Mouse (Mus musculus): ENCODE data around the gene Dpagt1. TPM values are rescaled to one million over a fixed set of nuclear protein-coding genes. Genes with fewer than 3 reads are reported as not detected.
A peak's percentile ranks its signal among the peaks of the same experiment; 100 is the strongest.
"Not testable (repeated sequence)": the region's sequence is repeated elsewhere in the genome, so short reads cannot be mapped to it uniquely, and the experiment has no call there.

Dpagt1 gene
- polyA plus RNA-seq, 1 experiment from 2014 or later = 27.8 TPM

DNA sequence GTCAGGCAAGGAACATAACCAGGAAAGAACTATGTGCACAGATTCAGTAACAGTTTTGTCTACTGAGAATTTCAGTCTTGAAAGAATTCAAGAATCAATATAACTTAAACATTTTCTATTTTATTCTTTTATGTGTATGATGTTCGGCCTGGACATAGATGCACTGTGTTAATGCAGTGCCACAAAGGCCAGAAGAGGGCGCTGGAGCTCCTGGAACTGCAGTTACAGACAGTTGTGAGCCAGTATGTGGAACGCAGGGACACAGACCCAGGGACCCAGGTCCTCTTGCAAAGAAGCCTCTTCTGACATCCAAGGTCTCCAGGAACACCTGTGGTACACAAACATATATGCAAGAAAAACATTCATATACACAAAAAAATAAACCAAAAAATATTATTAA is 38.7 kb downstream of the Dpagt1 start:
- Histone ChIP-seq H3K4me3 (ENCODE audit: low read depth, low read length) (no peak overlapping the region), H3K4me1 (replicated peaks; ENCODE audit: control insufficient read depth, insufficient read depth) (no peaks in the 10 kb centered on the region), H3K9me3 (ENCODE audit: control insufficient read depth, low read length) (no peaks in the 10 kb centered on the region), H3K27me3 (ENCODE audit: control insufficient read depth, insufficient read depth, low read length) (no peaks in the 10 kb centered on the region), H3K27ac (replicated peaks) (no peak overlapping the region), H3K9ac (ENCODE audit: low read length) (no peak overlapping the region), H3K4me2 (replicated peaks; ENCODE audit: low read depth) (no peak overlapping the region), H3K36me3 (ENCODE audit: control insufficient read depth, insufficient read depth, low read length) (no peaks in the 10 kb centered on the region)
- TF ChIP-seq EP300 (optimal IDR thresholded peaks at IDR 0.05) = no peak
- peak; percentile 57 for TF ChIP-seq CTCF (IDR thresholded peaks at IDR 0.05; ENCODE audit: low read depth)
- ATAC-seq (ENCODE audit: low FRiP score, low TSS enrichment) (no peak), DNase-seq (ENCODE audit: low spot score) (no peak)
- WGBS = 55% methylated on average over 3 of the region's 3 CpGs

DNA sequence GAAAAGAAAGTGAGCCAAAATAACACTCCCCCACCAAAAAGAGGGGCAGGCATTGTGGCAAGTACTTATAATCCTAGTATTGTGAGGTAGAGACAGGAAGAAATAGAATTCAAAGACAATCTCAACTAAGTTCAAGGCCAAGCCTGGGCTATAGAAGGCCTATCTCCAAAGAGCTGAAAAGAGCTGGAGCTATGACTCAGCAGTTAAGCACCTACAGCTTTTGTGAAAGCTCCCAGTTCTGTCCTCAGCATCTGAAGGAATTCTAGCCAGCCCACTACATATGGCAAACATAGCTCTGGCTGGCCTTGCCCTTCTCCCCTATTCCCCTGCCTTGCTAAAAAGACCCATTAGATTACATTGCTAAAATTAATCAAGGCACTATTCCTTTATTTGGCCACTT is 47.6 kb downstream of the Dpagt1 start:
- TF ChIP-seq EP300 (optimal IDR thresholded peaks at IDR 0.05) (no peak), CTCF (IDR thresholded peaks at IDR 0.05; ENCODE audit: low read depth) (no peak)
- DNase-seq (ENCODE audit: low spot score) = no peak
- no peak overlapping the region for H3K27ac ChIP-seq (replicated peaks)
- H3K4me3 ChIP-seq (ENCODE audit: low read depth, low read length) = no peak overlapping the region
- no peaks in the 10 kb centered on the region for H3K27me3 ChIP-seq (ENCODE audit: control insufficient read depth, insufficient read depth, low read length)
- H3K4me1 ChIP-seq (replicated peaks; ENCODE audit: control insufficient read depth, insufficient read depth) = no peaks in the 10 kb centered on the region
- H3K36me3 ChIP-seq (ENCODE audit: control insufficient read depth, insufficient read depth, low read length) = no peaks in the 10 kb centered on the region
- H3K9me3 ChIP-seq (ENCODE audit: control insufficient read depth, low read length) = no peaks in the 10 kb centered on the region
- H3K4me2 ChIP-seq (replicated peaks; ENCODE audit: low read depth) = no peak overlapping the region
- no peak overlapping the region for H3K9ac ChIP-seq (ENCODE audit: low read length)
- no peak for ATAC-seq (ENCODE audit: low FRiP score, low TSS enrichment)

DNA sequence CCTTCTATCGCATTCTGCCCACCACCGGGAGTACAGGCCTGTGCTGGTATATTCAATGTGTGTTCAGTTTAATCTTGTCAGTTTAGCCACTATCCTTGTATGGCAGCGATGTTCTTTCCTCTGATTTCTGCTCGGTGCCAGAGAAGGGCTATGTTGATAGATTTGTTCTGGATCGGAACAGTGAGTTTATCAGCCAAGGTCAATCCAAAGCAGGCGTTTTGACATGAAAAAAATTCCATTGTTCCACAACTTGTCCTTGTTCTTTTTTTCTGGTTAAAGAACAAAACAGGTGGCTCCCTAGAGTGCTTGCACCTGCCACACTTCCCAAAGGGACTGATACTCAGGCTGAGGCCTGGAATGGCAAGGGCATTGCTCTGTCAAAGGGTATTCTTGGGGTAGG is 50.3 kb downstream of the Dpagt1 start:
- no peak for TF ChIP-seq CTCF (IDR thresholded peaks at IDR 0.05; ENCODE audit: low read depth)
- TF ChIP-seq EP300 (optimal IDR thresholded peaks at IDR 0.05) = no peak
- Histone ChIP-seq H3K9me3 (ENCODE audit: control insufficient read depth, low read length) (no peaks in the 10 kb centered on the region), H3K4me3 (ENCODE audit: low read depth, low read length) (no peak overlapping the region), H3K27ac (replicated peaks) (no peak overlapping the region), H3K36me3 (ENCODE audit: control insufficient read depth, insufficient read depth, low read length) (no peaks in the 10 kb centered on the region), H3K27me3 (ENCODE audit: control insufficient read depth, insufficient read depth, low read length) (no peaks in the 10 kb centered on the region), H3K4me2 (replicated peaks; ENCODE audit: low read depth) (no peak overlapping the region), H3K9ac (ENCODE audit: low read length) (no peak overlapping the region), H3K4me1 (replicated peaks; ENCODE audit: control insufficient read depth, insufficient read depth) (peaks cover 3% of the 10 kb centered on the region; the same call in 1 of the 2 replicates)
- WGBS = 71% methylated on average over 6 of the region's 6 CpGs
- no peak for DNase-seq (ENCODE audit: low spot score)
- ATAC-seq (ENCODE audit: low FRiP score, low TSS enrichment) = no peak

DNA sequence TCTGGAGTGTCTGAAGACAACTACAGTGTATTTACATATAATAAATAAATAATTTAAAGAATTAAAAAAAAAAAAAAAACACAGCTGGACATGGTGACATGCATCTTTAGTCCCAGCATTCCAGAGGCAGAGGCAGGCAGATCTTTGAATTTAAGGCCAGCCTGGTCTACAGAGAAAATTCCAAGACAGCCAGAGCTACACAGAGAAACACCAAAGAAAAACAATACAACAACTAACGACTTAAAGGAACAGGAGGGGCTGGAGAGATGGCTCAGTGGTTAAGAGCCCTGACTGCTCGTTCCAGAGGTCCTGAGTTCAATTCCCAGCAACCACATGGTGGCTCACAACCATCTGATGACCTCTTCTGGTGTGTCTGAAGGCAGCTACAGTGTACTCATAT is 51.5 kb downstream of the Dpagt1 start:
- not testable (repeated sequence) for H3K27ac ChIP-seq (replicated peaks); H3K9me3 ChIP-seq (ENCODE audit: control insufficient read depth, low read length)
- WGBS = 83% methylated on average over 2 of the region's 2 CpGs

DNA sequence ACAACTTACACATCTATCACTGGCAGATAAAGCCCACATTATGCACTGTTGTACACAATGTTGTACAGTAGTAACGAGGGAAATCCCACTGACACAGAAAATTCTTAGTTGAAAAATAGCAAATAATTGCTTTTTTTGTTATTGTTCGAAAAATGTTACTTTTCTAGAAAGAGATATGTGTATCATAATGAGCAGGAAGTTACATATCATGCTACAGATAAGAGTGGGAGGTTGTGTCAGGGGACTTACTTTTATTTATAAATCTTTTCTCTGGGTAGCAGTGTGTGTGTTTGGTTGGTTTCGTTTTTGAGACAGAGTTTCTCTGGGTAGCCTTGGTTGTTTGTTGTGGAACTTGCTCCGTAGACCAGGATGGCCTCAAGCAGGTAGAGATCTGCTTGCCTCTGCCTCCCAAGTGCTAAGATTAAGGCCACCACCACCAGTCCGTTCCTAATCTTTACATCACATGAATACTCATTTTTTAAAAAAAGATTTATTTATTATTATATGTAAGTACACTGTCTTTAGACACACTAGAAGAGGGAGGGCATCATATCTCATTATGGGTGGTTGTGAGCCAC is 52.4 kb downstream of the Dpagt1 start:
- TF ChIP-seq CTCF (IDR thresholded peaks at IDR 0.05; ENCODE audit: low read depth) (no peak), EP300 (optimal IDR thresholded peaks at IDR 0.05) (no peak)
- H3K4me3 ChIP-seq (ENCODE audit: low read depth, low read length) = peak overlapping the region; percentile 79; the same call in 1 of the 2 replicates
- H3K9ac ChIP-seq (ENCODE audit: low read length) = no peak overlapping the region
- H3K4me1 ChIP-seq (replicated peaks; ENCODE audit: control insufficient read depth, insufficient read depth) = peaks cover 3% of the 10 kb centered on the region; the same call in 1 of the 2 replicates
- H3K27me3 ChIP-seq (ENCODE audit: control insufficient read depth, insufficient read depth, low read length) = no peaks in the 10 kb centered on the region
- DNase-seq (ENCODE audit: low spot score) (no peak), ATAC-seq (ENCODE audit: low FRiP score, low TSS enrichment) (no peak)
- no peak overlapping the region for H3K27ac ChIP-seq (replicated peaks)
- WGBS = 81% methylated on average over 5 of the region's 5 CpGs
- peaks cover 12% of the 10 kb centered on the region for H3K36me3 ChIP-seq (ENCODE audit: control insufficient read depth, insufficient read depth, low read length)
- peak overlapping the region; percentile 56 for H3K4me2 ChIP-seq (replicated peaks; ENCODE audit: low read depth)
- no peaks in the 10 kb centered on the region for H3K9me3 ChIP-seq (ENCODE audit: control insufficient read depth, low read length)

More for the DNA sequence above, 51.5 kb downstream of the Dpagt1 start:
- not testable (repeated sequence) for H3K4me1 ChIP-seq (replicated peaks; ENCODE audit: control insufficient read depth, insufficient read depth); H3K9ac ChIP-seq (ENCODE audit: low read length); DNase-seq (ENCODE audit: low spot score); H3K36me3 ChIP-seq (ENCODE audit: control insufficient read depth, insufficient read depth, low read length); H3K27me3 ChIP-seq (ENCODE audit: control insufficient read depth, insufficient read depth, low read length); H3K4me2 ChIP-seq (replicated peaks; ENCODE audit: low read depth); ATAC-seq (ENCODE audit: low FRiP score, low TSS enrichment); H3K4me3 ChIP-seq (ENCODE audit: low read depth, low read length)

DNA sequence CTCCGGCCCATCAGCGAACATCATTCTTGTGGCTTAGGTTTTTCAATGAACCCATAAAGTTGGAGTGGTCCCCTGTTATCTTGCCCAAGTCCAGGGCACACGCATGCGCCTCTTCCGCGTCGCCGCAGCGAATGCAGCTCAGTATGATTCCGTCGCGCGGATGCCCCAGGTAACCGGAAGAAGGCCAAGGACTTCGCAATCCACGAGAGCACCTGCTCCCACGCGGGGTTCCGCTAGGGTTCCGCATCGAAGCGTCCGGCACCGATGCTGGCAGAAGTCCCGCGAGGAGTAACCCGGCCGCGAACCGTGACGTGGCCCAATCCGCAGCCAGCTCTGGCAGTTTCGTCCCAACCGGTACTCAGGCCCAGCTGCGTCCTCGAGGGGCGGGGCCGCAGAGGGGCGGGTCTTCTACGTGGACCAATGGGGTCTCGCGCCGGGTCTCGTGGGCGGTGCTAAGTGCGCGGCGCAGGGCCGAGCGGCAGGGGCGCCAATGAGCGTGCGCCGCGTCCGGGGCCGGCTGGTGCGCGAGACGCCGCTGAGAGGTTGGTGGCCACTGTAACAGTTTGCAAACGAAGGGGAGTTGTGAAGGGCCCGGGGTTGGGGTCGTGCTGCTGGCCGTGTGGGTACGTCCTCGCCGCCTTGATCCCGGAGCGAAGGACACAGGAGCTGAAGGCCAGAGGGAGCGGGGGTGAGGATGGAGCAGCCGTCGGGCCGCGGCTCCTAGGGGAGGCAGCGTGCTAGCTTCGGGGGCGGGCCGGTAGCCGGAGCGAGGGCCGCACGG is 53.4 kb downstream of the Dpagt1 start, which contains the start of gene Hyou1:
Gene Hyou1, plus strand, starts transcription at position 437 of the 781 bp plus-strand sequence.
- Histone ChIP-seq H3K4me2 (replicated peaks; ENCODE audit: low read depth) (peak within 1 kb of the TSS; percentile 94), H3K9ac (ENCODE audit: low read length) (peak within 1 kb of the TSS; percentile 87), H3K36me3 (ENCODE audit: control insufficient read depth, insufficient read depth, low read length) (peaks cover 14% of the 10 kb centered on the region), H3K27me3 (ENCODE audit: control insufficient read depth, insufficient read depth, low read length) (no peaks in the 10 kb centered on the region), H3K9me3 (ENCODE audit: control insufficient read depth, low read length) (no peaks in the 10 kb centered on the region), H3K4me3 (ENCODE audit: low read depth, low read length) (peak within 1 kb of the TSS; percentile 79), H3K4me1 (replicated peaks; ENCODE audit: control insufficient read depth, insufficient read depth) (peaks cover 3% of the 10 kb centered on the region; the same call in 1 of the 2 replicates), H3K27ac (replicated peaks) (peak within 1 kb of the TSS; percentile 88)
- DNase-seq (ENCODE audit: low spot score) (peak; percentile 100), ATAC-seq (ENCODE audit: low FRiP score, low TSS enrichment) (peak; percentile 97)
- TF ChIP-seq CTCF (IDR thresholded peaks at IDR 0.05; ENCODE audit: low read depth) (peak; percentile 61), EP300 (optimal IDR thresholded peaks at IDR 0.05) (no peak)
- WGBS = under 1% methylated on average over 83 of the region's 83 CpGs
